Mouse (Mus musculus) ES-Bruce4 (cell line): ENCODE results near the gene Atf1.

Source experiments
- CTCF ChIP-seq: IDR thresholded peaks from one replicate; pipeline ENCODE4 v1.8.1; 2011; ENCODE audit warnings: low read depth, low read length
- EP300 ChIP-seq: IDR thresholded peaks from 2 replicates; pipeline ENCODE4 v1.6.1; 2011; ENCODE audit warnings: low read depth, low read length; ENCODE audit not compliant: insufficient read depth
- POLR2A ChIP-seq: IDR thresholded peaks from one replicate; pipeline ENCODE4 v1.8.1; 2011; ENCODE audit warnings: low read length; ENCODE audit not compliant: insufficient read depth

GRCm38 (mm10) chr15:100297856-100298255 lies 70.2 kb downstream of the Atf1 start:
- TF ChIP-seq POLR2A = no peak
- TF ChIP-seq CTCF = no peak
- TF ChIP-seq EP300 = no peak
